ENCODE assay signal across 11 mouse cellular contexts in genomic region chr9:106664433-106664832, GRCm38 (mm10). TPM values are rescaled to one million over a fixed set of nuclear protein-coding genes. Genes with fewer than 3 reads are reported as not detected.
DNase-seq lines count a peak whose midpoint lies in the region; ATAC-seq and TF ChIP-seq lines count a peak whose summit lies in the region.
"Had no signal": no experiment of that assay in that cellular context is flagged by ENCODE, and none has a peak within 500 bp of the region (broad histone marks: within the 10 kb centered on the region; RNA-seq: fewer than 3 reads in every experiment).

No protein-coding gene starts in this region.

- no peak for TF ChIP-seq CTCF in kidney, adult 2 months (conservative IDR thresholded peaks at IDR 0.05; ENCODE audit: insufficient read depth, insufficient read length, low read depth, low read length)
- no peak for TF ChIP-seq CTCF in lung, postnatal 0 days (IDR thresholded peaks at IDR 0.05)
- TF ChIP-seq CTCF in stomach, postnatal 0 days (IDR thresholded peaks at IDR 0.05; ENCODE audit: low read depth): no peak

- ATAC-seq in midbrain, embryonic 14.5 days (ENCODE audit: low FRiP score, low TSS enrichment): peak; percentile 86
- no peak for ATAC-seq in lung, postnatal 0 days
- ATAC-seq in stomach, postnatal 0 days (ENCODE audit: low FRiP score, low TSS enrichment): no peak

- no peak overlapping the region for H3K4me3 ChIP-seq in midbrain, embryonic 14.5 days (replicated peaks; ENCODE audit: low read depth, low read length)
- H3K4me3 ChIP-seq in kidney, adult 2 months (ENCODE audit: insufficient read depth, low read depth, low read length): no peak overlapping the region
- no peak overlapping the region for H3K4me3 ChIP-seq in lung, postnatal 0 days (ENCODE audit: low read depth, low read length)
- no peak overlapping the region for H3K4me3 ChIP-seq in stomach, postnatal 0 days (ENCODE audit: low read depth, low read length)

- 0 out of 2 replicates have a peak overlapping the region, but pooled peaks have one; percentile 1 for H3K9ac ChIP-seq in midbrain, embryonic 14.5 days (replicated peaks; ENCODE audit: low read length)
- no peak overlapping the region for H3K9ac ChIP-seq in lung, postnatal 0 days (replicated peaks; ENCODE audit: low read depth)
- no peak overlapping the region for H3K9ac ChIP-seq in stomach, postnatal 0 days (ENCODE audit: low read length)

- H3K4me1 ChIP-seq in midbrain, embryonic 14.5 days (ENCODE audit: control insufficient read depth, insufficient read depth, low read length): peaks cover 19% of the 10 kb centered on the region
- no peaks in the 10 kb centered on the region for H3K4me1 ChIP-seq in kidney, adult 2 months (ENCODE audit: control insufficient read depth, insufficient read depth, low read length)
- no peaks in the 10 kb centered on the region for H3K4me1 ChIP-seq in lung, postnatal 0 days (ENCODE audit: insufficient read depth, low read depth, low read length)
- H3K4me1 ChIP-seq in stomach, postnatal 0 days (replicated peaks; ENCODE audit: control insufficient read depth, insufficient read depth): no peaks in the 10 kb centered on the region

- H3K36me3 ChIP-seq in midbrain, embryonic 14.5 days (ENCODE audit: control insufficient read depth, insufficient read depth, low read length): peaks cover 15% of the 10 kb centered on the region
- H3K36me3 ChIP-seq in kidney, adult 2 months (ENCODE audit: control insufficient read depth, insufficient read depth, low read length): no peaks in the 10 kb centered on the region; the same call in 1 of the 2 replicates
- peaks cover 31% of the 10 kb centered on the region for H3K36me3 ChIP-seq in lung, postnatal 0 days (ENCODE audit: insufficient read depth, low read length)
- H3K36me3 ChIP-seq in stomach, postnatal 0 days (ENCODE audit: control insufficient read depth, insufficient read depth, low read length): peaks cover 30% of the 10 kb centered on the region

- TF ChIP-seq POLR2A in kidney, adult 2 months (IDR thresholded peaks at IDR 0.05; ENCODE audit: low read depth, low read length): no peak

- H3K4me2 ChIP-seq in midbrain, embryonic 14.5 days (ENCODE audit: low read length): 0 out of 2 replicates have a peak overlapping the region, but pooled peaks have one; percentile 11
- no peak overlapping the region for H3K4me2 ChIP-seq in lung, postnatal 0 days (replicated peaks; ENCODE audit: low read depth, low read length)
- no peak overlapping the region for H3K4me2 ChIP-seq in stomach, postnatal 0 days (replicated peaks; ENCODE audit: low read depth)

- TF ChIP-seq EP300 in lung, postnatal 0 days (IDR thresholded peaks at IDR 0.05): no peak
- TF ChIP-seq EP300 in stomach, postnatal 0 days (optimal IDR thresholded peaks at IDR 0.05): no peak

- DNase-seq in retina, postnatal 1 day: peak; percentile 46
- no peak for DNase-seq in retina, embryonic 14.5 days (ENCODE audit: low spot score)
- DNase-seq in layer of hippocampus, adult 9-11 months: peak; percentile 91
- peak; percentile 87 for DNase-seq in midbrain, embryonic 14.5 days
- DNase-seq in kidney, adult 2 months: no peak
- no peak for DNase-seq in urinary bladder, postnatal 25 days (ENCODE audit: low spot score)
- DNase-seq in lung, postnatal 0 days (ENCODE audit: low spot score): no peak
- DNase-seq in stomach, postnatal 0 days (ENCODE audit: low spot score): no peak

- peak overlapping the region; percentile 89 for H3K27ac ChIP-seq in midbrain, embryonic 14.5 days (replicated peaks; ENCODE audit: low read depth, low read length)
- H3K27ac ChIP-seq in kidney, adult 2 months (ENCODE audit: insufficient read depth, low read depth, low read length): no peak overlapping the region
- H3K27ac ChIP-seq in lung, postnatal 0 days (ENCODE audit: low read length): no peak overlapping the region
- H3K27ac ChIP-seq in stomach, postnatal 0 days (replicated peaks): no peak overlapping the region

- no peaks in the 10 kb centered on the region for H3K9me3 ChIP-seq in midbrain, embryonic 14.5 days (ENCODE audit: control insufficient read depth, low read length)
- H3K9me3 ChIP-seq in lung, postnatal 0 days (ENCODE audit: low read length): no peaks in the 10 kb centered on the region
- H3K9me3 ChIP-seq in stomach, postnatal 0 days (ENCODE audit: control insufficient read depth, low read length): no peaks in the 10 kb centered on the region

- WGBS in midbrain, embryonic 14.5 days: 16% methylated on average over 4 of the region's 4 CpGs
- 87% methylated on average over 4 of the region's 4 CpGs for WGBS in kidney, adult 2 months
- WGBS in lung, postnatal 0 days: 85% methylated on average over 4 of the region's 4 CpGs
- WGBS in stomach, postnatal 0 days: 89% methylated on average over 4 of the region's 4 CpGs

- no peaks in the 10 kb centered on the region for H3K27me3 ChIP-seq in midbrain, embryonic 14.5 days (ENCODE audit: control insufficient read depth, insufficient read depth, low read length)
- no peaks in the 10 kb centered on the region for H3K27me3 ChIP-seq in kidney, adult 2 months (replicated peaks; ENCODE audit: control insufficient read depth, insufficient read depth, low read length)
- H3K27me3 ChIP-seq in lung, postnatal 0 days (replicated peaks; ENCODE audit: insufficient read depth, low read length): no peaks in the 10 kb centered on the region
- H3K27me3 ChIP-seq in stomach, postnatal 0 days (ENCODE audit: control insufficient read depth, insufficient read depth, low read length): no peaks in the 10 kb centered on the region

RNA-seq across cellular contexts. Expression of gene Grm2, which starts 8.6 kb away (rescaled TPM):
- polyA plus RNA-seq in midbrain, embryonic 14.5 days (2014; fragmentation: Nextera tagmentation; extraction: Ambion mirVana): 11.7 and 13.9 TPM in 2 replicates
- not detected in 2 replicates for polyA plus RNA-seq in kidney, adult 2 months (2012; rRNA removed)
- not detected in 2 replicates for polyA plus RNA-seq in lung, postnatal 0 days (2015; fragmentation: Nextera tagmentation; extraction: Ambion mirVana)
- 0.11 TPM in 1 of 2 replicates, not detected in the other for polyA plus RNA-seq in stomach, postnatal 0 days (2015; fragmentation: Nextera tagmentation; extraction: Ambion mirVana)
- polyA plus RNA-seq: intestine, embryonic 14.5 days; lung, embryonic 16.5 days had no signal

RNA-seq across cellular contexts. Expression of gene Tex264, which starts 21.3 kb away (rescaled TPM):
- 48.3 and 53.6 TPM in 2 replicates for polyA plus RNA-seq in midbrain, embryonic 14.5 days (2014; fragmentation: Nextera tagmentation; extraction: Ambion mirVana)
- polyA plus RNA-seq in kidney, adult 2 months (2012; rRNA removed): 219 and 248 TPM in 2 replicates
- polyA plus RNA-seq in lung, postnatal 0 days (2015; fragmentation: Nextera tagmentation; extraction: Ambion mirVana): 63.5 and 67.7 TPM in 2 replicates
- polyA plus RNA-seq in stomach, postnatal 0 days (2015; fragmentation: Nextera tagmentation; extraction: Ambion mirVana): 79.7 and 87.8 TPM in 2 replicates

RNA-seq across cellular contexts. Expression of gene Iqcf6, which starts 38.1 kb away (rescaled TPM):
- polyA plus RNA-seq in midbrain, embryonic 14.5 days (2014; fragmentation: Nextera tagmentation; extraction: Ambion mirVana): not detected in 2 replicates
- polyA plus RNA-seq in kidney, adult 2 months (2012; rRNA removed): not detected in 2 replicates
- not detected in 2 replicates for polyA plus RNA-seq in lung, postnatal 0 days (2015; fragmentation: Nextera tagmentation; extraction: Ambion mirVana)
- not detected in 2 replicates for polyA plus RNA-seq in stomach, postnatal 0 days (2015; fragmentation: Nextera tagmentation; extraction: Ambion mirVana)
- polyA plus RNA-seq: embryonic facial prominence, embryonic 14.5 days; intestine, embryonic 14.5 days; lung, embryonic 16.5 days had no signal

Comparison
In these comparisons a context has a peak if more than half of its experiments do, and no peak if none do; other contexts are left out.
1. DNase-seq: peak in retina, postnatal 1 day (single experiment), layer of hippocampus, adult 9-11 months (single experiment) and midbrain, embryonic 14.5 days (single experiment); none in retina, embryonic 14.5 days (single experiment), kidney, adult 2 months (single experiment), urinary bladder, postnatal 25 days (single experiment), lung, postnatal 0 days (single experiment) and stomach, postnatal 0 days (single experiment).
2. RNA of gene Grm2, which starts 8.6 kb away (polyA plus RNA-seq): 11.7 to 13.9 TPM in midbrain, embryonic 14.5 days; 0.11 TPM in stomach, postnatal 0 days, not detected in lung, postnatal 0 days and not detected in kidney, adult 2 months; every median in the first group is over 10 times any median in the second.